Comparison of ENCODE assay signal across 7 mouse cellular contexts in the genomic region with DNA sequence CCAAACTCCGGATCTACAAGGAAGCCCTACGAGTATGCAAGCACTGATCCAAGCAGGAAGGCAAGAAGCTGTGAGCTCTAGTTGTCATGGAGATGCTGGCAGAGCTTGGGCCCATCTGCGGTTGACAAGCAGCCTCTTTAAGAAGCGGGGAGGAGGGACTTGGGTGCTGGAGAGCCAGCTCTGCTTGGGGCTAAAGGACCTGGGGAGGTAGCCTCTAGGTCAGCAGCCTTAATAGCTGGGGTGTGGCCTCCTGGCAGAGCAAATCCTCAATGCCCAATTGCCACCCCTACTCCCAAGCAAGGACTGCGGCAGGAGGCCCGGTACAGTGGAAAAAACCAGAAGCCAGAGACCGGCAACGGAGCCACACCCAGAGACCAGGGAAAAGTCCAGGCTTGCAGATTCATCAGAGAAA. TPM values are rescaled to one million over a fixed set of nuclear protein-coding genes. Genes with fewer than 3 reads are reported as not detected.
DNase-seq lines count a peak whose midpoint lies in the region; ATAC-seq lines count a peak whose summit lies in the region.

No protein-coding gene starts in this region.

- ATAC-seq in activated CD4-positive, CD25-positive, alpha-beta regulatory T cell, adult 4 months: peak; percentile 95
- ATAC-seq in inflammation-experienced regulatory T-cells, adult 6 months: peak; percentile 95
- ATAC-seq in megakaryocyte, adult 5-6 weeks (ENCODE audit: poor library complexity, severe bottlenecking): peak; percentile 51

- DNase-seq in cerebellum, postnatal 36 days: peak; percentile 69 to 74
- DNase-seq in gastrocnemius, postnatal 14 days: peak; percentile 85
- peak; percentile 66 to 87 for DNase-seq in left cerebral cortex, adult 9 months (ENCODE audit: low spot score in 2 of 2)
- peak; percentile 71 for DNase-seq in right cerebral cortex, postnatal 14 days

- intact Hi-C loops in gastrocnemius, postnatal 14 days (cut with DNase I; ENCODE audit: low total_unique reads): no loop called here

RNA-seq across cellular contexts. Expression of a gene that starts 2.4 kb away (rescaled TPM):
- polyA plus RNA-seq in activated CD4-positive, CD25-positive, alpha-beta regulatory T cell, adult 4 months (2017; shearing (Covaris generic)): 1,000 to 10,000 TPM; 1,036 to 1,248 TPM
- 1,000 to 10,000 TPM; 2,600 to 2,686 TPM for total RNA-seq in gastrocnemius, postnatal 14 days (2021)
- 1,000 to 10,000 TPM in 1 of 3 experiments, 100 to 1,000 TPM in 2; 790 to 1,249 (median 846) TPM for polyA plus RNA-seq in inflammation-experienced regulatory T-cells, adult 6 months (2017; shearing (Covaris generic))
- total RNA-seq in megakaryocyte, adult 5-6 weeks (2015): 278 and 286 TPM in 2 replicates
- total RNA-seq in megakaryocyte, adult 5-6 weeks (2017): 212 and 223 TPM in 2 replicates

RNA-seq across cellular contexts. Expression of a gene that starts 22.1 kb away (rescaled TPM):
- polyA plus RNA-seq in activated CD4-positive, CD25-positive, alpha-beta regulatory T cell, adult 4 months (2017; shearing (Covaris generic)): not detected
- total RNA-seq in gastrocnemius, postnatal 14 days (2021): not detected
- not detected for polyA plus RNA-seq in inflammation-experienced regulatory T-cells, adult 6 months (2017; shearing (Covaris generic))
- total RNA-seq in megakaryocyte, adult 5-6 weeks (2015): 2.3 and 2.9 TPM in 2 replicates
- 1.0 TPM in 1 of 2 replicates, not detected in the other for total RNA-seq in megakaryocyte, adult 5-6 weeks (2017)

RNA-seq across cellular contexts. Expression of a gene that starts 43.0 kb away (rescaled TPM):
- 10 to 100 TPM; 22.9 to 23.4 TPM for polyA plus RNA-seq in activated CD4-positive, CD25-positive, alpha-beta regulatory T cell, adult 4 months (2017; shearing (Covaris generic))
- 10 to 100 TPM; 14.5 to 16.8 TPM for total RNA-seq in gastrocnemius, postnatal 14 days (2021)
- 10 to 100 TPM; 26.7 to 29.9 (median 27.0) TPM for polyA plus RNA-seq in inflammation-experienced regulatory T-cells, adult 6 months (2017; shearing (Covaris generic))
- 36.6 and 40.0 TPM in 2 replicates for total RNA-seq in megakaryocyte, adult 5-6 weeks (2015)
- total RNA-seq in megakaryocyte, adult 5-6 weeks (2017): 70.2 and 74.8 TPM in 2 replicates

RNA-seq across cellular contexts. Expression of a gene that starts 43.0 kb away (rescaled TPM):
- 10 to 100 TPM; 17.6 to 17.8 TPM for polyA plus RNA-seq in activated CD4-positive, CD25-positive, alpha-beta regulatory T cell, adult 4 months (2017; shearing (Covaris generic))
- 10 to 100 TPM; 10.5 to 11.9 TPM for total RNA-seq in gastrocnemius, postnatal 14 days (2021)
- polyA plus RNA-seq in inflammation-experienced regulatory T-cells, adult 6 months (2017; shearing (Covaris generic)): 10 to 100 TPM; 16.4 to 22.3 (median 19.7) TPM
- total RNA-seq in megakaryocyte, adult 5-6 weeks (2015): 26.0 and 27.1 TPM in 2 replicates
- total RNA-seq in megakaryocyte, adult 5-6 weeks (2017): 58.8 and 61.3 TPM in 2 replicates

Comparison
In these comparisons a context has a peak if more than half of its experiments do, and no peak if none do; other contexts are left out.
1. Peak in every context shown above with its lines: DNase-seq and ATAC-seq.
2. RNA of a gene that starts 2.4 kb away (total RNA-seq): 2,600 to 2,686 TPM in gastrocnemius, postnatal 14 days; 212 to 286 TPM in megakaryocyte, adult 5-6 weeks; every median in the first group is over 4 times any median in the second.